In genomic region chr6:30166349-30166748, GRCm38 (mm10) we compare ENCODE assay signal across 22 mouse cellular contexts.
DNase-seq lines count a peak whose midpoint lies in the region; ATAC-seq and TF ChIP-seq lines count a peak whose summit lies in the region.
"Had no signal": no experiment of that assay in that cellular context is flagged by ENCODE, and none has a peak within 500 bp of the region (broad histone marks: within the 10 kb centered on the region; RNA-seq: fewer than 3 reads in every experiment).

No protein-coding gene starts in this region.

- H3K27ac ChIP-seq in hindbrain, embryonic 10.5 days: peak overlapping the region; percentile 62; the same call in 1 of the 2 replicates
- H3K27ac ChIP-seq in hindbrain, postnatal 0 days: no peak overlapping the region
- peak overlapping the region; percentile 37 for H3K27ac ChIP-seq in ES-Bruce4 (ENCODE audit: insufficient read depth, low read length)
- peak overlapping the region; percentile 71; the same call in 1 of the 2 replicates for H3K27ac ChIP-seq in limb, embryonic 10.5 days
- H3K27ac ChIP-seq: embryonic facial prominence, embryonic 12.5 days; forebrain, embryonic 12.5 days; heart, embryonic 13.5 days; hindbrain, embryonic 12.5 days had no signal

- no peak for TF ChIP-seq EP300 in ES-Bruce4 (IDR thresholded peaks at IDR 0.05; ENCODE audit: insufficient read depth, low read depth, low read length)

- 43% methylated on average over 3 of the region's 3 CpGs for WGBS in hindbrain, embryonic 10.5 days
- WGBS in hindbrain, postnatal 0 days: 54% methylated on average over 3 of the region's 3 CpGs
- WGBS in limb, embryonic 10.5 days: 55% methylated on average over 3 of the region's 3 CpGs

- no peak for TF ChIP-seq POLR2A in ES-Bruce4 (IDR thresholded peaks at IDR 0.05; ENCODE audit: insufficient read depth, low read length)

- no peak overlapping the region for H3K9ac ChIP-seq in hindbrain, postnatal 0 days (replicated peaks; ENCODE audit: low read length)
- H3K9ac ChIP-seq in ES-Bruce4 (ENCODE audit: low read depth, poor library complexity, severe bottlenecking): peak overlapping the region; percentile 8
- H3K9ac ChIP-seq: embryonic facial prominence, embryonic 12.5 days; forebrain, embryonic 12.5 days; hindbrain, embryonic 12.5 days had no signal

- H3K27me3 ChIP-seq in hindbrain, embryonic 10.5 days (ENCODE audit: insufficient read depth, poor library complexity, severe bottlenecking): peaks cover 49% of the 10 kb centered on the region
- peaks cover 9% of the 10 kb centered on the region; the same call in 1 of the 2 replicates for H3K27me3 ChIP-seq in hindbrain, postnatal 0 days (ENCODE audit: insufficient read depth, low read length)
- no peaks in the 10 kb centered on the region for H3K27me3 ChIP-seq in ES-Bruce4 (ENCODE audit: control insufficient read depth, insufficient read depth, low read length, poor library complexity, severe bottlenecking)
- peaks cover 56% of the 10 kb centered on the region for H3K27me3 ChIP-seq in limb, embryonic 10.5 days (ENCODE audit: low read depth, poor library complexity, severe bottlenecking)

- H3K4me3 ChIP-seq in hindbrain, embryonic 10.5 days: no peak overlapping the region
- H3K4me3 ChIP-seq in hindbrain, postnatal 0 days (ENCODE audit: low read length): no peak overlapping the region
- no peak overlapping the region for H3K4me3 ChIP-seq in ES-Bruce4 (ENCODE audit: low read depth, low read length)
- H3K4me3 ChIP-seq in limb, embryonic 10.5 days: no peak overlapping the region
- H3K4me3 ChIP-seq: embryonic facial prominence, embryonic 12.5 days; forebrain, embryonic 12.5 days; heart, embryonic 13.5 days; hindbrain, embryonic 12.5 days had no signal

- no peak for ATAC-seq in hindbrain, postnatal 0 days
- ATAC-seq: CD4-positive, CD25-positive, alpha-beta regulatory T cell, adult 4 months; forebrain, embryonic 16.5 days; hindbrain, embryonic 16.5 days had no signal

- no peak for DNase-seq in hindbrain, embryonic 10.5 days (ENCODE audit: low spot score)
- DNase-seq in hindbrain, postnatal 0 days (ENCODE audit: low spot score): no peak
- peak; percentile 19 for DNase-seq in A20 (ENCODE audit: low read depth, low spot score)
- no peak for DNase-seq in limb, embryonic 10.5 days (ENCODE audit: low spot score)
- DNase-seq in natural killer cell, adult 2 months (ENCODE audit: low spot score in 2 of 2): no peak
- DNase-seq in lung, postnatal 25 days (ENCODE audit: low spot score): no peak
- DNase-seq: adrenal gland, postnatal 25 days; B cell, adult 2 months; cerebellum, adult 8-10 months; cerebellum, postnatal 14 days; embryo, embryonic 11 days; gastrocnemius, postnatal 14 days; heart, postnatal 36 days; kidney, adult 11 months had no signal

- H3K4me1 ChIP-seq in hindbrain, embryonic 10.5 days (replicated peaks): peaks cover 62% of the 10 kb centered on the region
- no peaks in the 10 kb centered on the region for H3K4me1 ChIP-seq in hindbrain, postnatal 0 days (ENCODE audit: insufficient read depth, low read length)
- peaks cover 37% of the 10 kb centered on the region for H3K4me1 ChIP-seq in ES-Bruce4 (ENCODE audit: control insufficient read depth, insufficient read depth, low read length)
- peaks cover 60% of the 10 kb centered on the region for H3K4me1 ChIP-seq in limb, embryonic 10.5 days

- no peaks in the 10 kb centered on the region; the same call in 1 of the 2 replicates for H3K36me3 ChIP-seq in hindbrain, embryonic 10.5 days
- H3K36me3 ChIP-seq in hindbrain, postnatal 0 days (ENCODE audit: insufficient read depth, low read length): no peaks in the 10 kb centered on the region
- H3K36me3 ChIP-seq in ES-Bruce4 (ENCODE audit: control insufficient read depth, insufficient read depth, low read length, poor library complexity, severe bottlenecking): peaks cover 13% of the 10 kb centered on the region
- no peaks in the 10 kb centered on the region for H3K36me3 ChIP-seq in limb, embryonic 10.5 days
- H3K36me3 ChIP-seq: embryonic facial prominence, embryonic 12.5 days; forebrain, embryonic 12.5 days; heart, embryonic 13.5 days; hindbrain, embryonic 12.5 days had no signal

- H3K4me2 ChIP-seq in hindbrain, postnatal 0 days (ENCODE audit: low read depth, low read length): no peak overlapping the region
- H3K4me2 ChIP-seq: embryonic facial prominence, embryonic 12.5 days; forebrain, embryonic 12.5 days; heart, embryonic 13.5 days had no signal

- H3K9me3 ChIP-seq in hindbrain, embryonic 10.5 days: no peaks in the 10 kb centered on the region
- H3K9me3 ChIP-seq in hindbrain, postnatal 0 days (ENCODE audit: low read length): no peaks in the 10 kb centered on the region
- H3K9me3 ChIP-seq in ES-Bruce4 (replicated peaks; ENCODE audit: control insufficient read depth, insufficient read depth, low read length, poor library complexity, severe bottlenecking): no peaks in the 10 kb centered on the region
- no peaks in the 10 kb centered on the region for H3K9me3 ChIP-seq in limb, embryonic 10.5 days (replicated peaks)
- H3K9me3 ChIP-seq: embryonic facial prominence, embryonic 12.5 days; forebrain, embryonic 12.5 days; heart, embryonic 13.5 days; hindbrain, embryonic 12.5 days had no signal

- TF ChIP-seq CTCF in hindbrain, postnatal 0 days (IDR thresholded peaks at IDR 0.05; ENCODE audit: low read depth): no peak
- no peak for TF ChIP-seq CTCF in ES-Bruce4 (IDR thresholded peaks at IDR 0.05; ENCODE audit: low read depth, low read length)
